Mouse (Mus musculus) thymus, postnatal 10 days (tissue): ENCODE results near the gene Lrpprc.
A peak's percentile ranks its signal among the peaks of the same experiment; 100 is the strongest.
"Not testable (repeated sequence)": the region's sequence is repeated elsewhere in the genome, so short reads cannot be mapped to it uniquely, and the experiment has no call there.

ENCODE experiments used
- DNase-seq, 2 experiments: peaks; one replicate each; pipeline ENCODE4 v3.0.0; 2021; ENCODE audit warnings: low spot score in 2 of 2

Lrpprc gene

GRCm38 (mm10) chr17:84790447-84791098, at the start of gene Lrpprc:
Gene Lrpprc (minus strand): TSS chr17:84790789.
- DNase-seq, result peak; percentile 94

DNA sequence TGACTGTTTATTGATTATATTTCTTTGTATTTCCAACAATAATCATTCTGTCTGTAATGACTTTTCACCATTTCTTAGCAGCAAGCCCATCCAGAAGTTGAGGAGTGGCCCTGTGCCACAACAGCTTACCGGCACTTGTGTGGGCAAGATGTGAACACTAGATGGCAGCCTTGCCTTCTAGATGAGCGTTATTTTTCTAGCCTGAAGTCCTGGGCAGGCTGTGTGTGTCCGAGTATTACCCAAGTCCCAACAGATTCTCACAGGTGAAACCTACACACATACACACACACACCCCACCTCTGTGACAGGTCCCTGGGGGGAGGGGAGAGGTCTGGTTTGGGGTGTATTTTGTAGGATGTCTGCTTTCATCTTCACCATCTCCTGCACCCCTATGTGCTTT, 47.2 kb upstream of the Lrpprc start:
- peak; percentile 24 to 59 for DNase-seq

GRCm38 (mm10) chr17:84835249-84835648, 44.7 kb upstream of the Lrpprc start:
- no peak for DNase-seq

GRCm38 (mm10) chr17:84832346-84832745, 41.8 kb upstream of the Lrpprc start:
- DNase-seq, result no peak

GRCm38 (mm10) chr17:84828301-84828700, 37.7 kb upstream of the Lrpprc start:
- no peak for DNase-seq

- no peak for DNase-seq
These were observed 30.0 kb upstream of the Lrpprc start for GRCm38 (mm10) chr17:84820603-84821002.

- no peak for DNase-seq
These were observed 27.8 kb upstream of the Lrpprc start for GRCm38 (mm10) chr17:84818390-84818789.

GRCm38 (mm10) chr17:84816014-84816461, 25.4 kb upstream of the Lrpprc start:
- DNase-seq, result no peak

DNA sequence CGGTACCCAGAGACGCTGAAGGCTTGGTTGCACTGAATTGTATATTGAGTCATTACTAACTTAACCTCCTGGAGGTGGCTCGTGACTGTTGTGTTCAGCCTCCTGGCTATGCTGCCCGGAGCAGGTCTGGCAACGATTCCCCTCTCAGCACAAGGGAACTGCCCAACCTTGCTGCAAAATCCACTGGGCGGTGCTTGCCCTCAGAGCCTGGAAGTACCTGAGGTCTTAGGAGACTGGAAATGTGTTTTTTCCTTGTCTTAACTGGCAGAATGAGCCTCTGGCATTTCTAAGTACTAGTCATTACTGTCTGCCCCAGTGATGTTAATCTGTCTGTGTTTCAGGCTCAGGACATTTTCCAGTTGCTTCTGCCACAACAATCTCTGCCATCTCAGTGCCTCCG, 24.3 kb upstream of the Lrpprc start:
- no peak for DNase-seq

GRCm38 (mm10) chr17:84814192-84814591, 23.6 kb upstream of the Lrpprc start:
- DNase-seq, result not testable (repeated sequence)

- DNase-seq, result no peak
These were observed 1.4 kb upstream of the Lrpprc start for GRCm38 (mm10) chr17:84792006-84792405.

DNA sequence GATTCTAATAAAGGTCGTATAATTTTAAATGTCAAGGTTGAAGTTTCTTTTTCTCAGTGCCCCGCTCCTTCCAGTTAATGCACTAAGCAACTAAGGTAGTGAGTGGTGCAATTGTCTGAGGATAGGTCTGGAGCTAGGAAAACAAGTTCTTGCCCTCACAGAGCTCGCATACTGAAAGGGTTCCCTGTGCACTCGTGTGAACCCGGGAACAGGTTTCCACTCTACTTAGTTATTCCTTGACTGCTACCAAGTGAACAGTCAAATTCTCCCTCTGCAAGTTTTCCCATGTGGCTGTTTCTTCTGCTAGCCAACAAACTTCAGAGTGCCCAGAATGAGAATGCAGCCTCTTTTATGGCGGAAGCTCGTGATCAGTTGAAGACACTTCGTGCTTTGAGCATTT, 567 bp upstream of the Lrpprc start:
- DNase-seq, result peak; percentile 4 to 7

- DNase-seq, result peak; percentile 26 to 55
These were observed 546 bp downstream of the Lrpprc start for GRCm38 (mm10) chr17:84790043-84790442.

DNA sequence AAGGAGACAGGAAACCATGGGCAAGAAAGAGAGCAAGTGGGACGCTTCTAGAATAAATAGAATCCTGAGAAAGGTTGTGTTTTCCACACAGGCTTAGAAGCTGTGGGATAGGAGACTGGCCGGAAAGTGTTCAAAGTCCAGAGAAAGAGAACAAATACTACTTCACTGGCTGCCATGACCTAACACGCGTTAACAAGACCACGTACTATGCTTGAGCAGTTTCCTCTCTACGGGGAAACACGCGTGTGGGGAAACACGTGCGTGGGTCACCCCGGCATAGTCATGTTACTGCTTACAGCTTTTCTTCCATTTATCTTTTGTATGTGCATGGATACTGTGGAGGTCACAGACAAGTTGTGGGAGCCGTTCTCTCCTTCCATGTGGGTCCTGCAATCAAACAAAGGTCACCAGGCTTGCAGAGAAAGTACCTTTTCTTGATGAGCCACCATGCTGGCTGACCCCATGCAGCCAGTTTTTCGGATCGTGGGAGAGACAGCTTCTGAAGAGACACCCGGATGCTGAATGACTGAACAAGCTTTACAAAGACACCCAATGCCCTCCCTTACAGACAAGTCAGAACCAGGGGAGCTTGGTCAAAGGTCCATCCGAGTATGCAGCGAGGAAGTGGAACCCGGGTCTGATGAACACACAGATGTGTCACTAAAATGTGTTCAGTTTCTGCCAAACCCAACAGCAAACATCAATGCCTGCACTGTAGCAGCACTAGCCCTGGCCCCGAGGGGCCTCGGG, 2.0 kb downstream of the Lrpprc start:
- no peak for DNase-seq

GRCm38 (mm10) chr17:84787477-84787876, 3.1 kb downstream of the Lrpprc start:
- no peak for DNase-seq

- no peak for DNase-seq
These were observed 3.7 kb downstream of the Lrpprc start for GRCm38 (mm10) chr17:84786911-84787310.

DNA sequence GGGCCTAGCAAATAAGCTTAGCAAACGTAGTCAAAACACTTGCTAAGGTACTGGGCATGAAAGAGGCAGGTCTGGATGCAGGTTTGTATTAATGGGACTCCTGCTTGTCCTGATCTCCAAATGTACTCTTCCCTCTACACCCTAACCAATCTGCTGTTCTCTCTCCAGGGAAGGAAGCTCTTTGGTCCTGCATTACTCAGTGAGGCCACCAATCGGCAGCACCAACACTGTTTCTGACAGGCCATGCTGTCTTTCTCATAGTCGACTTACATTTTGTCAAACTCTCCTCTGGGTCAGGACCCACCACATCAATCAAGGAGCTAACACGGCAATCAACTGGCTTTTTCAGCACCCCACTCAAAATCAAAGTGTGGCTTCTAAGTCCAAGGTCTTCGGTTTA, 5.4 kb downstream of the Lrpprc start:
- no peak for DNase-seq

GRCm38 (mm10) chr17:84783491-84783890, 7.1 kb downstream of the Lrpprc start:
- DNase-seq, result no peak

- no peak for DNase-seq
These were observed 10.3 kb downstream of the Lrpprc start for GRCm38 (mm10) chr17:84780321-84780720.

DNA sequence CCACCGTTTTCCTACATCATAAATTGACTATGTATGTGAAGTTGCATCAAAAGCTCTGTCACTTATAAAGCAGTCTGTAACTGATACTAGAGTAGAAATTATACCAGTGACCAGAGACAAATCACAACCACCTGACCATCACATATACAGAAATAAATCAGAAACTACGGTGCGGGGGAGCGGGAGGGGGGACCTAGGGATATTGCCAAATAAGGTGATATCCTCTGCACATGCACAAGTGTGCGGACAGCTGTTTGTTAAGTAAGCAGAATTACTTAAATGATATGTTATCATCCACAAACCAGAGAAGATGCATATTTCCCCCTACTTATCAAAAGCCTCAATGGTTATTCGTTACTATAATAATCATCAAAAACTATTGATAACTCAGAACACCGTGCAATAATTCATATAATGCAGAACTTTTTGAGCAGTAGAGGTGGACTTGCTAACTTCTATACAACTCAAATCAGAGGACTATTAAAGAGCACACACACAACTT, 12.1 kb downstream of the Lrpprc start:
- no peak for DNase-seq

DNA sequence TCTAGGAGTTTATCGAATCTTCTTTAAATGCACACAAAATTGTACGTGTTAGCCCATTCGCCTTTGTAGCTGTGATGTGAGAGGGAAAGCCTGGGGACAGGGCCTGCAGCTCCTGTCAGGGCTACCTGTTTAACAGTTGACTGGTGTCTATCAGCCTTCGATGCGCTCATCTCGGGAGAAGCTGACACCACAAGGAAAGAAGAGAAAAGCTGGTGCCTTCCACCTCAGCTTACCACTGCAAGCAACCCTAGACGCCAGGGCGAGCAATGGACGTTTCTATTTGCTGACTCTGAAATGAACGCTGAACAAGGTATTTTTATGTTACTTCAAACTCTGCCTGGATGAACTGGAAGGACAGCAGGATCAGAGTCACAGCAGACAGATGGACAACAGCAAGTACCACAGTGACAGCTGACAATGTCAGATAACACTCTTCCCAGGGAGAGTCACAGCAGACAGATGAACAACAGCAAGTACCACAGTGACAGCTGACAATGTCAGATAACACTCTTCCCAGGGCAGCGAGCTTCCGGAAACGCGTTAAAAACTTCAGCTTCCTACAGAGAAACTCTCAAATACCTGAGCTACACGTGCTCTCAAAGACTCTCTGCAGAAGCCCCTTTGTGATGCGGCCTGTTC, 14.1 kb downstream of the Lrpprc start:
- no peak for DNase-seq

DNA sequence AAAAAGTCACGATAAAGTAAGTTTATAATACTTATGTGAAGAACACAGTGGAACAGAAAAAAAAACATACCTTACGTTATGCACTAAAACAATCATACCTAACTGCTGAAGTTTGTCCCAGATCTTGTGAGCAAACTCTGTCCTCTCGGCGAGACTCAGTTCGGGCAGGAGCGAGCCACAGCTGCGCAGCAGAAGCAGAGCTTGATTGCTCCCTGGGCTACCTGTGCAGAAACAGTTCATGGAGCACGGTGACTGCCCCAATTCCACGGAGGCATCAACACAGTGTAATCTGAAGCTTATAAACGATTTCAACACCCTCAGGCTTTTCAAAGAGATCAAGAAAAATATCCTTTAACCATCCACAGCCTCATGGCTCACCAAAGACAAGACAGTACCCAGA, 15.3 kb downstream of the Lrpprc start:
- no peak for DNase-seq

GRCm38 (mm10) chr17:84771882-84772281, 18.7 kb downstream of the Lrpprc start:
- DNase-seq, result no peak
